Mouse (Mus musculus) urinary bladder, adult 2 months (tissue): ENCODE results near the gene Sfpq. TPM values are rescaled to one million over a fixed set of nuclear protein-coding genes. Genes with fewer than 3 reads are reported as not detected.
A peak's percentile ranks its signal among the peaks of the same experiment; 100 is the strongest.
"Not testable (repeated sequence)": the region's sequence is repeated elsewhere in the genome, so short reads cannot be mapped to it uniquely, and the experiment has no call there.

Experiments used
- DNase-seq: peaks from one replicate; pipeline ENCODE4 v3.0.0; 2022; ENCODE audit warnings: low spot score
- polyA plus RNA-seq: library from polyadenylated mRNA; depleted of rRNA; stranded (reverse); fragments of >200 nt; gene quantifications from 2 replicates; pipeline ENCODE4 v1.2.3, GENCODE M21; 2012; rRNA removed

Gene Sfpq
- 52.3 and 88.8 TPM in 2 replicates for polyA plus RNA-seq

- DNase-seq: peak; percentile 96
Observed at GRCm38 (mm10) chr4:127021151-127021945, at the start of gene Sfpq. Gene Sfpq (plus strand): TSS chr4:127021324.

DNA sequence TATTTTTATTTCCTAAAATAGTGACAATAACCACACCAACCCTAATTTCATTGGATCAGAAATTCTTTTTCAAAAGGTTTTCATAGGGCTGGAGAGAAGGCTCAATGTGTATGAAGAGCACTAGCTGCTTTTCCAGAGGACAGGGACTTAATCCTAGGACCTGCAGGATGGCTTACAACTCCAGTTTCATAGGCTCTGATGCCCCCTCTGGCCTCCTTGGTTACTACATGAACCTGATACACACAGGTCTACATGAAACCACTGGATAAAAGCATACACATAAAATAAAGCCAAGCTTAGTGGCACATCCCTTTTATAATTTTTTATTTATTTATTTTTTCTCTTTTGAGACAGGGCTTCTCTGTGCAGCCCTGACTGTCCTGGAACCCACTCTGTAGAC, 43.7 kb upstream of the Sfpq start:
- DNase-seq: no peak

DNA sequence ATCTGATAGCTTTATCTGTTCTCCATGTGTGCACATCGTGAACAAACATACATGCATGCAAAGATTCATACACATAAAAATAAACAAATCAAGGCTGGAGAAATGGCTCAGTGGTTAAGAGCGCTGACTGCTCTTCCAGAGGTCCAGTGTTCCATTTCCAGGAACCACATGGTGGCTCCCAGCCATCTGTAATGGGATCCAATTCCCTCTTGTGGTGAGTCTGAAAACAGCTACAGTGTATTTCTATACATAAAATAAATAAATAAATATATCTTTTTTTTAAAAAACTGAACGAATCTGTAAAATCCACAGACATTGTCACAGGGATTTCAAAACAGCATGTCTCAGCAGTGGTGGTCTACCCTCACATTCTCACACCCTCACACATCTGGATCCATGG, 42.4 kb upstream of the Sfpq start:
- no peak for DNase-seq

DNA sequence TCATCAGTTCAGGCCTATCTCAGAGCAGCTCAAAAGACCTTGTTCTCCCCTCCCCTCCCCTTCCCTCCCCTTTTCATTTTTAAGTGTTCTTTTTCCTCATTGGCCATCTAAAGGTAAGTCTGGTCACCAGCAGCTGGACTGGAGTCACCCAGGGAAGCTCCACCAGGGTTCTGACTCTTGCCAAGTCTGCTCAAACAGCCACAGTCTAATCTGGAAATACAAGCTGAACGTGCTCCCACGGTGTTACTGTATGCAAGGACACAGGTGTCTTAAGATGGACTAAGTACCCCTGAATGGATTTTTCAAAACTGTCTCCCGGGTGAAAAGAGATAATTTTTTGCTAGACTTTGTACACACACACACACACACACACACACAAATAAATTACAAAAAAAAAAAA, 37.8 kb upstream of the Sfpq start:
- DNase-seq: no peak

GRCm38 (mm10) chr4:126983736-126984525, 37.2 kb upstream of the Sfpq start:
- not testable (repeated sequence) for DNase-seq

DNA sequence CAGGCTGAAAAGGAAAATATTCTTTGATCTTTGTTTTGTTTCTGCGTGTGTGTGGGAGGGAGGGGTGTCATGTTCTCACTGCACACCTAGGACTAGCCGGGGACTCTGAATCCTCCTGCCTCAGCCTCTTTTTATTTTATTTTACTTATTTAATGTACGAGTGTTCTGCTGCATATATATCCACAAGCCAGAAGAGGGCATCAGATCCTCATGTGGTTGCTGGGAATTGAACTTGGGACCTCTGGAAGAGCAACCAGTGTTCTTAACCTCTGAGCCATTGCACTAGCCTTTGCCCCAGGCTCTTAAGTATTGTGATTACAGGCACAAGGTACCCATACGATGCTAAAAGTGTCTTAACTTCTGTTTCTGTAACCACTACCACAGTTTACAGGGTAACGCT, 34.4 kb upstream of the Sfpq start:
- no peak for DNase-seq

DNA sequence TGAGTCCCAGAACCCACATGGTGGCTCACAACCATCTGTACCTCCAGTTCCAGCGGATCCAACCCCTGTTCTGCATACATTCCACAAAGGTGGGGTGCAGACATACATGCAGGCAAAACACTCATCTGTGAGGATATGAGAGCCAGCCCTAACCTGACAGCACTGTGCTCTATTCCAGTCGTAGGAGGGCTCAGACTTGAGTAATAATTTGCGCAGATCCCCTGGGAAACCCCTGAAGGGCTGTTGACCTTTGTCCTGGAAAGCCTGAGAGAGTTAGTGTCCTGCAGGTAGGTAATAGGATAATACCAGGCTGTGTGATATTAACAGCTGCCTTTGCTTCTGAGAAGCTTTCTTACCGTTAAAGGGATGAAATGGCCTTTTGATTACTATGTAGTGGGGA, 32.6 kb upstream of the Sfpq start:
- DNase-seq: no peak

GRCm38 (mm10) chr4:126990553-126990952, 30.6 kb upstream of the Sfpq start:
- no peak for DNase-seq

DNA sequence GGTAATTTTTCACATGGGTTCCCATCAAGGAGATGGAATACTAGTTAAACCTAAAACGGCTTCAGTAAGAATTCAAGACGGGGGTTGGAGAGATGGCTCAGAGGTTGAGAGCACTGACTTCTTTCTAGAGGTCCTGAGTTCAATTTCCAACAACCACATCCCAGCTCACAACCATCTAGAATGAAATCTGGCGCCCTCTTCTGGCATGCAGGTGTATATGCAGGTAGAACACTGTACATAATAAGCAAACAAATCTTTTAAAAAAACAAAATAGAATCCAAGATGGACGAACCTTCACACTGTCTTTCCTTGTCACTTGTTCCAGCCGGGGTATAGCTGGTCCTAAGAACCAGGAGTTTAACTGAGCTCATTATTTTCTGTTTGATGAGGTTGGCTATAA, 28.8 kb upstream of the Sfpq start:
- no peak for DNase-seq

DNA sequence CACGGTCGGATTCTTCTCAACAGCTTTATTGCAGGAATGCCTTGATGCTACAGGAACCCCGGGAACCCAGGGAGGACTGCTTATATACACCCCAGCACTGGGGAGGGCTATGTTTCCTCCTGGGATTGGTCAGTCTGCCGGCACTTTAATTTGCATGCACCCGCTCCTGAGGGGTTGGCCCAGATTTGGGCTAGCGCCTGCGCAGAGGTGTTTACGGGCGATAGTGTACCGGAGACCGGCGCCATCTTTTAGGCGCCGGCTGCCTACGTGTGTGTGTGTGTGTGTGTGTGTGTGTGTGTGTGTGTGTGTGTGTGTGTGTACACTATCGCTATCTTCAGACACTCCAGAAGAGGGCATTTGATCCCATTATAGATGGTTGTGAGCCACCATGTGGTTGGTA, 21.8 kb upstream of the Sfpq start:
- not testable (repeated sequence) for DNase-seq

GRCm38 (mm10) chr4:127000601-127001105, 20.5 kb upstream of the Sfpq start:
- no peak for DNase-seq

DNA sequence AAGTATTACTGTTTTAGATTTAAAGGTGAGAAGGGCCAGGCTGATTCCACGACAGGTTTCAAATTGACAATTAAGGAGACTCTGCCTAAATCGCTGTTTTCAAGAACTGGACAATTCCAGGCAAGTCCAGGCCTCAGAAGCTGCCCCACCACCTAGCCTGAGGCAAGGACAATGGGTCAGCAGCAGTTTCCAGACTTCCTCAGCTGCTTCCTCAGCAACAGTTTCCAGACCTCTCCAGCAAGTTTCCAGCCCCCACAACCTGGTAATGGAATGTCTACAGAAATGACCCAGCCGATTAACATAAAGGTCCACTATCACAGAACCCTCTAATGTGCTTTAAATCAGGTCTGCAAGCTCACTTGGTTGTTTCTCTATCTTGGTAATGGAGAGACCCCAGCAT, 16.7 kb upstream of the Sfpq start:
- DNase-seq: no peak

DNA sequence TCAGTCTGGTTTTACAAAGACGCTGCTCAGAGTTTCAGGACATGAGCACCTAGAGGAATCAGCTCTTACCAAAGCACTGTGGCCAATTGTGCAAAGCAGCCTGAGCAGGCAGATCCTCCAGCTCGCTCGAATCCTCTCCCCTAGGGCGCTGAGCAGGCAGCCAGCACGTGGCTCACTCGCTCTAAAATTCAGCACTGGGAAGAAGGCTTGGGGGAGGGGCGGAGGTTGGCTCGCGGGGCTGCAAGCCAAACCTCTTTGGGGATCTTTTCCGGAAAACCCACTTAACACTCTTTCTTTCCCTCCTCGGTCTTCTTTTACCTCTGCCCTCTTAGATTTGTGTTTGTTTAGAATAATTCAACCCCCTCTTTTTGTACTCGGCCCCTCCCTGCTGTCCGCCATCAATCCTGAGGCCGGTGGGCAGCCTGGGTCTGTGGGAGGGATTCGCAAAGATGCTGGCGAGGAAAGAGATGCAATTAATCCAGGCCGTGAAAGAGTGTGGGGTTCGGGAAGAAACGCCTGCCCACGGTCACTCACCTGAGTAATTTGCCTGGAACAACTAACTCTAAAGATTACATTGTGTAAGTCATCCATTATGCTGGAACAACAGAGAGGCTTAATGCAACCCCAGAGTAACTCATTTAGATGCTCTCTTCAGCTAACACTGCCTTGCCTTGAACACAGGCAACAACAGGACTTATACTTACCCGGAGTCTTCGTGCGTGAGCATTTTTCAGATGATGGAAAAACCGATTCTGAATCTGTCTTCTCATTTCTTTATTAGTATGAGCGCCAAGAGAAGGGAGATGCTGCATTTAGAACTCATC, 15.8 kb upstream of the Sfpq start:
- no peak for DNase-seq

- DNase-seq: peak; percentile 39
Observed at GRCm38 (mm10) chr4:127015294-127015993, 5.7 kb upstream of the Sfpq start.

DNA sequence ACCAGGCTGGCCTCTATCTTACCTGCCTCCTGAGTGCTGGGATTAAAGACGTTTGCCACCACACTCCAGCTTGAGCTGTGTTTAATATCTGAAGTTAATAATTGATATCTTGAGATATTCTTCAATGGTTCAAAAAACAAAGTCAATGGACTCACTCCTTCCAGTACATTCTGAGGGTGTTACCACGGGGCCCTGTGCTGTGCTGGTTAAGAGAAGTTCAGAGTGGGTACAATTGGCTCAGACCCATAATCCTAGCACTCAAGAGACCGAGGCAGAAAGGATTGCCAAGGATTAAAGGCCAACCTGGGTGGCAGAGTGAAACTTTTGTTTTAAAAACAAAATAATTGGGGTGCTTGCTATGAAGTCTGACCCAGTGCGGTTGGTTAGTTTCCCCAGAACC, 4.8 kb upstream of the Sfpq start:
- no peak for DNase-seq

DNA sequence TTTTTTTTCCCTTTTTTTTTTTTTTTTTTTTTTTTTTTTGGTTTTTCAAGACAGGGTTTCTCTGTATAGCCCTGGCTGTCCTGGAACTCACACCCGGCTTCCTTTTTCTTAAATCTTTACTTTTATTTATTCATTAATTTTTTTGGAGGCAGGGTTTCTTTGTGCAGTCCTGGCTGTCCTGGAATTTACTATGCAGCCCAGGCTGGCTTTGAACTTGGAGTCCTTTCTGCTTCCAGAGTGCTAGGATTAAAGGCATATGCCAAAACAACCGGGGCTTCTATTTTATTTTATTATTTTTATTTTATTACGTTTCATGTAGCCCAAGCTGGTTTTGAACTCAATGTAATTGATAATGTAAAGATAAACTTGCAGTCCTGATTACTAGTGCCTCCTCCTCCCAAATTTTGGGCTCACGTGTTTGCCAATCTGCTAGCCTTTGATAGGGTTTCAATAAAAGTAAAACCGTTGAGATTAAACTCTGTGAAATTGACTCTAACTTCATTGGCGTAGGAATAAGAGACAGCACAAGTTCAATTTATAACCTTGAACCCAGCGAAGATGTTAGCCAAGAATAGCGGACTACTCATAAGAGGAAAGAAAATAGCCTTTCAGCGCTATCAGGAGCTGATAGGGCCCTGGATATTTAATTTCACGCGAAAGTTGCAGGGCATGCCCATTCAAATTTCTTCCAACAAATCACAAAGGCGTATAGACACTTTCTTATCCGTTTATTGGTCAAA, 543 bp upstream of the Sfpq start:
- no peak for DNase-seq

- peak; percentile 78 for DNase-seq
Observed at GRCm38 (mm10) chr4:127021989-127022626, 984 bp downstream of the Sfpq start.

DNA sequence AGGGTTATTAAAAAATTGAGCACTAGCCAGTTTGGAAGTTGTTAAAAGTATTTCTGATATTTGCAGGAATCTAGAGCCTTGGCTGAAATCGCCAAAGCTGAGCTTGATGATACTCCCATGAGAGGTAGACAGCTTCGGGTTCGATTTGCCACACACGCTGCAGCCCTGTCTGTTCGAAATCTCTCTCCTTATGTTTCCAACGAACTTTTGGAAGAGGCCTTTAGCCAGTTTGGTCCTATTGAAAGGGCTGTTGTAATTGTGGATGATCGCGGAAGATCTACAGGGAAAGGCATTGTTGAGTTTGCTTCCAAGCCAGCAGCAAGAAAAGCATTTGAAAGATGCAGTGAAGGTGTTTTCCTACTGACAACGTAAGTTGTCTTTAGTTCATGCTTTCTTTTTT, 2.1 kb downstream of the Sfpq start:
- DNase-seq: no peak

DNA sequence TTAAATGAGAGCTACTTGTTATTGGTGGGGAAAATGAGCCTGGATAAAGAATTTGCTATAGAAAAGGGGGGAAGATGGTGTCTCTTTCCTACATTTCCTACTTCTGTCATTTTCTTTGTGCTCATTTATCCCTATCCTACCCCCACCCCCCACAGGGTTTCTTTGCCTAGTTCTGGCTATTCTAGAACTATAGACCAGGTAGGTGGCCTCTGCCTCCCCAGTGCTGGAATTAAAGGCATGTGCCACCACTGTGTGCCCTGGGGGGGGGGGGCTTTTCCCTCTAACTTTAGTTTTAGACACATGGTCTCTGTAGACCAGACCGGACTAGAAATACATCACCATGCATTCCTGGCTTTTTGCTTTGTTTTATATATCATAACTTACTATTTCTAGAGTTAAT, 3.1 kb downstream of the Sfpq start:
- DNase-seq: no peak

DNA sequence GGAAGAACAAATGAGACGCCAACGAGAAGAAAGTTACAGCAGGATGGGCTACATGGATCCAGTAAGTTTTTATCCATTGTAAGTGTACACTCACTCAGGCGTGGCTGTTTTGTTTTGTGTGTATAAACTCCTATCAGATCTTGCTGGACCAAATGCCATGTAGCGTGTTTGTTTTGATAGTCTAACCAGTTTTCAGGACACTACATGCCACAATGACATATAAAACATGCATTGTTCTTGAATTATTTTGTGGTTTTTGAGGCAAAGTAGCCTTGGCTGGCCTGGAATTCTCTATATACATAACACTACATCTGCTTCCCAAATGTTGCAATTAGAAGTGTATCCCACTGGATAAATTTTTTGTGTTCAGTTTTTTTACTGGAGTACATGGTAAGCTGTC, 5.7 kb downstream of the Sfpq start:
- no peak for DNase-seq
